Mouse (Mus musculus): ENCODE measurements around the gene Zbtb44. TPM values are rescaled to one million over a fixed set of nuclear protein-coding genes. Genes with fewer than 3 reads are reported as not detected.
A peak's percentile ranks its signal among the peaks of the same experiment; 100 is the strongest.

Gene Zbtb44
- polyA plus RNA-seq, 1 experiment from 2014 or later: 5.3 TPM

DNA sequence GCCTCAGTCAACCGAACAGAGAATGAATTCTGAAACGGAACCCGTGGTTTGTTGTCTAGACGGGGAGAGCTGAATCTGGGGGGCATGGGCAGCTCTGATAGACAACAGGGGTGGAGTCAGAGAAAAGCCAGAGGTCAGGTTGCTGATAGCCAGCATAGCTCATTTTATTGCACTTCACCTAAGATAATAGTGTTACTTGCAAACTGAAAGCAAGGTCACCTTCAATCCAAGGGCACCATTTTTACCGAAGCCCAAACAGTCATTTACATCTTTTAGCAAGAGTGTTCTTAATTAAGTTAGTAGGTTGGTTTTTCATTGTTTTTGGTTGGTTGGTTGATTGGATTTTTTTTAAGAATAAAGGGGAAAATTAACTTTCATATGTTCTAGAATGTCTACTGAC lies 89.0 kb downstream of the Zbtb44 start:
- H3K36me3 ChIP-seq (ENCODE audit: insufficient read depth, low read length): no peaks in the 10 kb centered on the region
- H3K9me3 ChIP-seq (ENCODE audit: low read length): no peaks in the 10 kb centered on the region
- H3K4me1 ChIP-seq (ENCODE audit: insufficient read depth, low read length): peaks cover 22% of the 10 kb centered on the region
- H3K4me3 ChIP-seq (ENCODE audit: low read length): no peak overlapping the region
- H3K9ac ChIP-seq (replicated peaks; ENCODE audit: low read length): no peak overlapping the region
- no peak overlapping the region; the same call in 1 of the 2 replicates for H3K27ac ChIP-seq (ENCODE audit: low read length)
- no peak overlapping the region for H3K4me2 ChIP-seq (replicated peaks; ENCODE audit: low read depth, low read length)
- no peaks in the 10 kb centered on the region for H3K27me3 ChIP-seq (ENCODE audit: insufficient read depth, low read length)
- no peak for ATAC-seq (ENCODE audit: low FRiP score, low TSS enrichment)
- 50% methylated on average over 5 of the region's 5 CpGs for WGBS

DNA sequence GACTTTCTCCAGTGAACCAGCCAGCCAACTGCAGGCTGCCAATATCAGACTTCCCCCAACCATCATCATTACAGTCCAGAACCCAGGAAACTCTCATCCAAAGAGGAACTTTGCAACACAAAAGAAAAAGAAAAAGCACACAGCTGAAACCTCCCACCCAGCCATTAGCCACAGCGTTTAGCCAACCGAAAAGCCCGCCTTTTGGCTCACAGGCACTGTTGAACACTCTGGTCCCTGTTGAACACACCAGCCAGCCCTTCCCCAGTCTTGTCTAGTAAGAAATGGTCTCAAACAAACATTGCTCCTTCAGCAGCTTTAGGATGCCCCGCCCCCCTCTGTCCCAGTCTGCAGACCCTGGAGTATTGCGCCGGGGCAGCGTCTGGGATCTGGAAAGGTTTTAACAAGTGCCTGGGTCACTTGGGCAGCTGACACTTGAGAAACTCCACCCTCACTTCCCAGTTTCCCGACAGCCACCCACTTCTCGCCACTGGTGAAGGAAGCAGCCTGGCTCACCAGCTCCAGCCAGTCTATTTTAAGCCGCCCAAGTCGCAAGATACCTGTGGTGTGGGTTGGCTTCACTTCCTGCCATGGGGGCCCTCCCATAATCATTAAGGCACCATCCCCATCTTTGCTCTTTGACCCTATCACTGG lies 89.6 kb downstream of the Zbtb44 start:
- ATAC-seq (ENCODE audit: low FRiP score, low TSS enrichment): no peak
- Histone ChIP-seq H3K4me3 (ENCODE audit: low read length) (no peak overlapping the region), H3K9ac (replicated peaks; ENCODE audit: low read length) (no peak overlapping the region), H3K4me2 (replicated peaks; ENCODE audit: low read depth, low read length) (0 out of 2 replicates have a peak overlapping the region, but pooled peaks have one; percentile 20), H3K27ac (ENCODE audit: low read length) (peak overlapping the region; percentile 57), H3K4me1 (ENCODE audit: insufficient read depth, low read length) (peaks cover 22% of the 10 kb centered on the region), H3K9me3 (ENCODE audit: low read length) (no peaks in the 10 kb centered on the region), H3K27me3 (ENCODE audit: insufficient read depth, low read length) (no peaks in the 10 kb centered on the region), H3K36me3 (ENCODE audit: insufficient read depth, low read length) (no peaks in the 10 kb centered on the region)
- WGBS: 27% methylated on average over 11 of the region's 11 CpGs

DNA sequence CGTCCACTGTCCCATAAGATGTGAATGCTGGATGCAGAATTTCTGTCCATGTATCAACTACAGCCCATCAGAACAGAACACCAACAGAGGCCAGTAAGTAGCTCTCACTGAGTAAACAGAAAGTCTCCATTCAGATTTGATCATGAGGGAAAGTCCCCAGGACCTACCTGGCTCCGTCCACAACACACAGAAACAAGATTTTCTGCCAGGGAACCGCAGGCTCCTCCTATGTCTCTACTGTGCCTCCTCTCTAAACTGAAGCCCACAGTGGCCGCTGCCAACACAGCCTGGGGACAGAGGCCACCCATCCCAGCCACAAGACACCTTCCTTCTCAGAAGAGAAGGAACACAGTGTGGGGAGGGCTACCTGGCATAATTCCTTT lies 90.1 kb downstream of the Zbtb44 start:
- WGBS: 28% methylated on average over 4 of the region's 4 CpGs
- Histone ChIP-seq H3K4me1 (ENCODE audit: insufficient read depth, low read length) (peaks cover 22% of the 10 kb centered on the region), H3K27ac (ENCODE audit: low read length) (no peak overlapping the region; the same call in 1 of the 2 replicates), H3K36me3 (ENCODE audit: insufficient read depth, low read length) (no peaks in the 10 kb centered on the region), H3K9ac (replicated peaks; ENCODE audit: low read length) (no peak overlapping the region), H3K9me3 (ENCODE audit: low read length) (no peaks in the 10 kb centered on the region), H3K4me2 (replicated peaks; ENCODE audit: low read depth, low read length) (0 out of 2 replicates have a peak overlapping the region, but pooled peaks have one; percentile 20), H3K27me3 (ENCODE audit: insufficient read depth, low read length) (no peaks in the 10 kb centered on the region), H3K4me3 (ENCODE audit: low read length) (no peak overlapping the region)
- ATAC-seq (ENCODE audit: low FRiP score, low TSS enrichment): no peak

DNA sequence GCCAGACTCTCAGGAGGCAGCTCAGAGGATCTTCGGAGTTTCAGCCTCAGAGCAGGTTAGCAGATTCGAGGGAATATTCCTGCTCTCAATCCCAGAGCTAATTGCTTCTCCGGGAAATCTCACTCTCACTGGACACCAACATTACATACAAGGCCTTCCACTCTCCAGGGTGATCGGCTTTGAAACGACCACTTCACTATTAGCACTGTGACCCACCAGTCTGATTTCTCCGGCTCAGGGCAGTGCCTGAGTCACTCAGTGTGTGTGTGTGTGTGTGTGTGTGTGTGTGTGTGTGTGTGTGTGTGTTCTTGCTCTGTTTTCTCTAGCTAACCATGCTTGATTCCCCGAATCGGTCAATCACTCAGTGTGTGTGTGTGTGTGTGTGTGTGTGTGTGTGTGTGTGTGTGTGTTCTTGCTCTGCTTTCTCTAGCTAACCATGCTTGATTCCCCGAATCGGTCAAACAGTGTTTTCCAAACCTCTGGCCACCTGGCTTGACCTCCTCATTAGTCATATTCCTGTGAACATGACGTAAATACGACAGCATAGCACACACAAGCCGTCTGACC lies 92.1 kb downstream of the Zbtb44 start:
- no peaks in the 10 kb centered on the region for H3K36me3 ChIP-seq (ENCODE audit: insufficient read depth, low read length)
- H3K4me2 ChIP-seq (replicated peaks; ENCODE audit: low read depth, low read length): no peak overlapping the region
- H3K4me1 ChIP-seq (ENCODE audit: insufficient read depth, low read length): peaks cover 22% of the 10 kb centered on the region
- ATAC-seq (ENCODE audit: low FRiP score, low TSS enrichment): no peak
- H3K27me3 ChIP-seq (ENCODE audit: insufficient read depth, low read length): no peaks in the 10 kb centered on the region
- H3K4me3 ChIP-seq (ENCODE audit: low read length): no peak overlapping the region
- H3K27ac ChIP-seq (ENCODE audit: low read length): no peak overlapping the region
- H3K9me3 ChIP-seq (ENCODE audit: low read length): no peaks in the 10 kb centered on the region
- whole genome bisulfite sequencing: 51% methylated on average over 13 of the region's 13 CpGs
- no peak overlapping the region for H3K9ac ChIP-seq (replicated peaks; ENCODE audit: low read length)

Other genes with a start within 250 kb of the Zbtb44 start
- 9.2 and 9.8 TPM in 2 replicates for gene Adamts15, start 108.2 kb upstream of the Zbtb44 start, polyA plus RNA-seq (2015; fragmentation: Nextera tagmentation; extraction: Ambion mirVana)
- 0.59 and 0.76 TPM in 2 replicates for gene Adamts8, start 88.1 kb upstream of the Zbtb44 start, polyA plus RNA-seq (2015; fragmentation: Nextera tagmentation; extraction: Ambion mirVana)
- gene St14, start 101.2 kb downstream of the Zbtb44 start, polyA plus RNA-seq (2015; fragmentation: Nextera tagmentation; extraction: Ambion mirVana): 46.7 and 48.3 TPM in 2 replicates
- 405 and 416 TPM in 2 replicates for gene Aplp2, start 181.2 kb downstream of the Zbtb44 start, polyA plus RNA-seq (2015; fragmentation: Nextera tagmentation; extraction: Ambion mirVana)
- gene Prdm10, start 249.9 kb downstream of the Zbtb44 start, polyA plus RNA-seq (2015; fragmentation: Nextera tagmentation; extraction: Ambion mirVana): 5.4 and 5.8 TPM in 2 replicates